Mouse (Mus musculus): ENCODE results near the gene Ip6k1.

DNA sequence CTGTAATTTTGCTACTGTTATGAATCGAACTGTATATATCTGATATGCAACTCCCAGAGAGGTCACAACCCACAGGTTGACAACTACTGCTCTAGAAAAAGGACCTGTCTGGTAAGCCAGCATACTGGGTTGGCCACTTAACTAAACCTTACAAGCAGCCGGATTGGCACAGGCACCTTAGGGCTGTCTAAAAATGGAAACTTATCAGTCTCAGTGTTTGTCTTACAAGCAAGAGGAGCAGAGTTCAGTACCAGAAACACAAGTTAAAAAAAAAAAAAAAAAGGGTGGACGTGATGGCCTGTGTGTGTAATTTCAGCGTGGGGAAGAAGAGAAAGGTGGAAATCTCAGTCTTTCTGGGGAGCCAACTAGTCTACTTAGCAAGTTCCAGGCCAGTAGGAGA is 69.5 kb downstream of the Ip6k1 start:
- TF ChIP-seq POLR2A (IDR thresholded peaks at IDR 0.05; ENCODE audit: borderline replicate concordance, extremely low read depth, low read depth, low read length) (no peak), CTCF (IDR thresholded peaks at IDR 0.05; ENCODE audit: insufficient read depth, low read length) (no peak)

Measured in lung, adult 2 months (tissue).